Mouse (Mus musculus): ENCODE results near the gene Fam83c.
"Not testable (repeated sequence)": the region's sequence is repeated elsewhere in the genome, so short reads cannot be mapped to it uniquely, and the experiment has no call there.

GRCm38 (mm10) chr2:155832087-155832486 lies 2.6 kb downstream of the Fam83c start:
- TF ChIP-seq CTCF (IDR thresholded peaks at IDR 0.05; ENCODE audit: low read depth), result peak; percentile 59
- TF ChIP-seq EP300 (optimal IDR thresholded peaks at IDR 0.05), result not testable (repeated sequence)

All from stomach, postnatal 0 days (tissue).